14 mouse cellular contexts compared by ENCODE assay signal in the genomic region with DNA sequence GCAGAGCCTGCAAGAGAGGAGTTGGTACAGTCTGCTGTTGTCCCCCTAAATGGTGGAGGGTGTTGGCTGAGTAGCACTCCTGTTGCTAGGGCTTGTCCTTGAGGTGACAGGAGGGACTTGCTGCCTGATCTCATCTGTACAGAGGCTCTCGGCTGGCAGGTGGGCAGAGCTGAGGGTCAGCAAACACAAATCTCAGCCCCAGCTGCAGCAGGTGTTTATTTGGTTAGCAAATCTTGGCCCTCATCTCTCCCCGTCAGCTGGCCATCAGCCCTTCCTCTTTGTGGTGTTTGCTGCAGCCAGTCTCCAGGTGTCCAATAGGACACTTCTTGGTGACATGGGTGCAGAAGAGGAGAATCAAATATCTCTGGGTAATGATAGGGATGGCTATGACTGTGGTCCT. TPM values are rescaled to one million over a fixed set of nuclear protein-coding genes. Genes with fewer than 3 reads are reported as not detected.
DNase-seq lines count a peak whose midpoint lies in the region; ATAC-seq and TF ChIP-seq lines count a peak whose summit lies in the region.
"Had no signal": no experiment of that assay in that cellular context is flagged by ENCODE, and none has a peak within 500 bp of the region (broad histone marks: within the 10 kb centered on the region; RNA-seq: fewer than 3 reads in every experiment).

No protein-coding gene starts in this region.

- DNase-seq in gastrocnemius, adult 2 months: no peak
- DNase-seq in gastrocnemius, adult 8-10 months (ENCODE audit: low spot score in 2 of 2): no peak
- DNase-seq in kidney, postnatal 4 days: no peak
- no peak for DNase-seq in spleen, postnatal 36 days (ENCODE audit: low spot score in 2 of 2)
- no peak for DNase-seq in layer of hippocampus, adult 18-20 months (ENCODE audit: low spot score in 2 of 2)
- DNase-seq: cerebellum, postnatal 14 days; kidney, adult 11 months; right cerebral cortex, postnatal 4 days had no signal

- no peak overlapping the region for H3K9ac ChIP-seq in kidney, embryonic 15.5 days
- no peak overlapping the region for H3K9ac ChIP-seq in stomach, embryonic 14.5 days (replicated peaks; ENCODE audit: low read depth, low read length)
- H3K9ac ChIP-seq: hindbrain, embryonic 12.5 days; neural tube, embryonic 12.5 days had no signal

- no peak for TF ChIP-seq CTCF in gastrocnemius, adult 2 months (IDR thresholded peaks at IDR 0.05)
- TF ChIP-seq CTCF in E14TG2a.4 (conservative IDR thresholded peaks at IDR 0.05; ENCODE audit: low read length): no peak

- peak overlapping the region; percentile 28; the same call in 1 of the 2 replicates for H3K27ac ChIP-seq in gastrocnemius, adult 2 months
- H3K27ac ChIP-seq in kidney, embryonic 15.5 days: peak overlapping the region; percentile 66
- H3K27ac ChIP-seq in stomach, embryonic 14.5 days (ENCODE audit: low read length): peak overlapping the region; percentile 72
- H3K27ac ChIP-seq: hindbrain, embryonic 12.5 days; limb, embryonic 13.5 days; neural tube, embryonic 12.5 days had no signal

- H3K4me2 ChIP-seq in kidney, embryonic 15.5 days: no peak overlapping the region
- peak overlapping the region; percentile 16; the same call in 1 of the 2 replicates for H3K4me2 ChIP-seq in stomach, embryonic 14.5 days (replicated peaks; ENCODE audit: low read depth, low read length)
- H3K4me2 ChIP-seq: hindbrain, embryonic 12.5 days; limb, embryonic 13.5 days; neural tube, embryonic 12.5 days had no signal

- H3K27me3 ChIP-seq in kidney, embryonic 15.5 days: no peaks in the 10 kb centered on the region
- H3K27me3 ChIP-seq in E14TG2a.4 (ENCODE audit: insufficient read depth, low read length): no peaks in the 10 kb centered on the region
- H3K27me3 ChIP-seq in stomach, embryonic 14.5 days (ENCODE audit: control insufficient read depth, insufficient read depth, low read length): no peaks in the 10 kb centered on the region
- H3K27me3 ChIP-seq: limb, embryonic 13.5 days; neural tube, embryonic 12.5 days had no signal

- no peaks in the 10 kb centered on the region for H3K36me3 ChIP-seq in kidney, embryonic 15.5 days
- H3K36me3 ChIP-seq in E14TG2a.4 (ENCODE audit: insufficient read depth, low read length): peaks cover 20% of the 10 kb centered on the region
- no peaks in the 10 kb centered on the region for H3K36me3 ChIP-seq in stomach, embryonic 14.5 days (ENCODE audit: control insufficient read depth, insufficient read depth, low read length)
- H3K36me3 ChIP-seq: hindbrain, embryonic 12.5 days; limb, embryonic 13.5 days; neural tube, embryonic 12.5 days had no signal

- intact Hi-C loops in gastrocnemius, adult 2 months (cut with DNase I): no loop called here

- no peak overlapping the region for H3K4me3 ChIP-seq in gastrocnemius, adult 2 months
- H3K4me3 ChIP-seq in kidney, embryonic 15.5 days (replicated peaks): no peak overlapping the region
- H3K4me3 ChIP-seq in E14TG2a.4 (replicated peaks; ENCODE audit: low read length): peak overlapping the region; percentile 54
- no peak overlapping the region for H3K4me3 ChIP-seq in stomach, embryonic 14.5 days (ENCODE audit: low read depth, low read length)
- H3K4me3 ChIP-seq: hindbrain, embryonic 12.5 days; limb, embryonic 13.5 days; neural tube, embryonic 12.5 days had no signal

- ATAC-seq in kidney, embryonic 15.5 days (replicated peaks; ENCODE audit: low FRiP score): no peak
- ATAC-seq in stomach, embryonic 14.5 days (ENCODE audit: insufficient number of reproducible peaks, insufficient read depth, low FRiP score, low read depth): no peak

- H3K4me1 ChIP-seq in kidney, embryonic 15.5 days: peaks cover 56% of the 10 kb centered on the region
- H3K4me1 ChIP-seq in E14TG2a.4 (replicated peaks; ENCODE audit: low read depth, low read length): peaks cover 82% of the 10 kb centered on the region
- H3K4me1 ChIP-seq in stomach, embryonic 14.5 days (ENCODE audit: control insufficient read depth, insufficient read depth, low read length): peaks cover 27% of the 10 kb centered on the region

- H3K9me3 ChIP-seq in kidney, embryonic 15.5 days (replicated peaks): no peaks in the 10 kb centered on the region
- H3K9me3 ChIP-seq in E14TG2a.4 (ENCODE audit: low read length): no peaks in the 10 kb centered on the region
- no peaks in the 10 kb centered on the region for H3K9me3 ChIP-seq in stomach, embryonic 14.5 days (ENCODE audit: control insufficient read depth, low read depth, low read length)
- H3K9me3 ChIP-seq: hindbrain, embryonic 12.5 days; neural tube, embryonic 12.5 days had no signal

- WGBS in kidney, embryonic 15.5 days: 63% methylated on average over 2 of the region's 2 CpGs
- WGBS in stomach, embryonic 14.5 days: 38% methylated on average over 2 of the region's 2 CpGs

RNA-seq across cellular contexts. Expression of a gene that starts 7.1 kb away (rescaled TPM):
- 1 to 10 TPM; 1.9 to 2.1 TPM for total RNA-seq in gastrocnemius, adult 2 months (2021)
- 1 to 10 TPM; 1.4 to 2.8 (median 2.0) TPM for total RNA-seq in gastrocnemius, adult 8-10 months (2022)
- 7.4 and 8.3 TPM in 2 replicates for polyA plus RNA-seq in kidney, embryonic 15.5 days (2015; fragmentation: Nextera tagmentation; extraction: Ambion mirVana)
- polyA plus RNA-seq in stomach, embryonic 14.5 days (2014; fragmentation: Nextera tagmentation; extraction: Ambion mirVana): 11.5 and 13.3 TPM in 2 replicates
- 1 to 10 TPM; 2.1 to 2.4 TPM for total RNA-seq in layer of hippocampus, adult 18-20 months (2021)

RNA-seq across cellular contexts. Expression of a gene that starts 35.4 kb away (rescaled TPM):
- total RNA-seq in gastrocnemius, adult 2 months (2021): 10 to 100 TPM; 15.5 to 20.1 TPM
- total RNA-seq in gastrocnemius, adult 8-10 months (2022): 10 to 100 TPM; 18.8 to 22.3 (median 21.4) TPM
- polyA plus RNA-seq in kidney, embryonic 15.5 days (2015; fragmentation: Nextera tagmentation; extraction: Ambion mirVana): 7.1 and 8.5 TPM in 2 replicates
- polyA plus RNA-seq in stomach, embryonic 14.5 days (2014; fragmentation: Nextera tagmentation; extraction: Ambion mirVana): 8.6 and 10.4 TPM in 2 replicates
- 10 to 100 TPM; 12.1 to 12.9 TPM for total RNA-seq in layer of hippocampus, adult 18-20 months (2021)
